Mouse (Mus musculus) MEL-GATA-1-ER (cell line): ENCODE data around the gene Gm21094.
"Not testable (repeated sequence)": the region's sequence is repeated elsewhere in the genome, so short reads cannot be mapped to it uniquely, and the experiment has no call there.

Source experiments
- DNase-seq: peaks from one replicate; pipeline ENCODE4 v3.0.0-alpha.2; 2012; ENCODE audit warnings: low read depth; ENCODE audit errors: extremely low read depth

Gm21094 gene

DNA sequence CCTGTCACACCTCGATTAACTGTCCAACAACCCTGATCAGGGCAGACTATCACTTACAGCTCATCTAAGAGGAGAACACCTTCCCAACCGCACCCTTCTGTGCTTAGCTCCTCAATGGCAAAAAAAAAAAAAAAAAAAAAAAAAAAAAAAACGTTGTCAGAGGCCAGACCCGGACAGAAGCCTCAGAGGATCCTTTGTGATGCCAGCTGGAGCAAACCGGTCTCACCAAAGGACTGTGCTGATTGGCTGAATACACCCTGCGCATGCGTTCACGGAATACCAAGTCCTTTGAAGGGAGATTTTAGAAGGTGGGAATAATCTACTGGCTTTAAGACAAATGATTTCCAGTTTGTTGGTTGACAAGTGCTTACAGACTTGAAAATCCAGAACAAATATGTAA is at the start of gene Gm21094:
Gene Gm21094, minus strand, starts transcription at position 101 of the 400 bp plus-strand sequence.
- DNase-seq: not testable (repeated sequence)
